8 mouse cellular contexts compared by ENCODE assay signal in genomic region chr13:21172241-21173027, GRCm38 (mm10). TPM values are rescaled to one million over a fixed set of nuclear protein-coding genes. Genes with fewer than 3 reads are reported as not detected.
DNase-seq lines count a peak whose midpoint lies in the region; ATAC-seq and TF ChIP-seq lines count a peak whose summit lies in the region.

No protein-coding gene starts in this region.

- intact Hi-C loops in left cerebral cortex, postnatal 36 days (cut with DNase I), result loop anchor here (5.0 kb wide), 3 partner anchors 45 to 155 kb away; no protein-coding TSS in a partner anchor

- no peaks in the 10 kb centered on the region for H3K36me3 ChIP-seq in hindbrain, embryonic 15.5 days
- no peaks in the 10 kb centered on the region for H3K36me3 ChIP-seq in small intestine, adult 2 months (ENCODE audit: control insufficient read depth, insufficient read depth, low read length)

- ATAC-seq in hindbrain, embryonic 15.5 days (ENCODE audit: low FRiP score, low read depth), result peak; percentile 63
- peak; percentile 56 for ATAC-seq in megakaryocyte progenitor cell, adult 5-6 weeks (replicated peaks; ENCODE audit: poor library complexity)

- peak overlapping the region; percentile 98 for H3K4me2 ChIP-seq in hindbrain, embryonic 15.5 days

- TF ChIP-seq CTCF in small intestine, adult 2 months (IDR thresholded peaks at IDR 0.05; ENCODE audit: extremely low read depth, insufficient read length, insufficient replicate concordance, low read depth, low read length), result no peak

- peak; percentile 75 for DNase-seq in layer of hippocampus, adult 11-12 months (ENCODE audit: low spot score)
- DNase-seq in layer of hippocampus, adult 9-10 months (ENCODE audit: low spot score), result no peak
- DNase-seq in cerebellum, postnatal 25 days, result peak; percentile 65 to 79
- DNase-seq in frontal cortex, postnatal 36 days (ENCODE audit: low spot score in 2 of 2), result peak; percentile 74 to 80
- peak; percentile 52 to 70 for DNase-seq in left cerebral cortex, postnatal 36 days (ENCODE audit: low spot score in 2 of 2)

- TF ChIP-seq POLR2A in small intestine, adult 2 months (IDR thresholded peaks at IDR 0.05; ENCODE audit: low read depth, low read length), result no peak

- H3K9ac ChIP-seq in hindbrain, embryonic 15.5 days, result 0 out of 2 replicates have a peak overlapping the region, but pooled peaks have one; percentile 28

- H3K9me3 ChIP-seq in hindbrain, embryonic 15.5 days, result no peaks in the 10 kb centered on the region

- WGBS in hindbrain, embryonic 15.5 days, result under 1% methylated on average over 16 of the region's 16 CpGs
- 1% methylated on average over 16 of the region's 16 CpGs for WGBS in small intestine, adult 2 months

- peak overlapping the region; percentile 64 for H3K4me3 ChIP-seq in hindbrain, embryonic 15.5 days
- peak overlapping the region; percentile 62 for H3K4me3 ChIP-seq in small intestine, adult 2 months (ENCODE audit: low read depth, low read length)

- H3K4me1 ChIP-seq in hindbrain, embryonic 15.5 days (replicated peaks), result peaks cover 13% of the 10 kb centered on the region
- peaks cover 2% of the 10 kb centered on the region for H3K4me1 ChIP-seq in small intestine, adult 2 months (ENCODE audit: control insufficient read depth, insufficient read depth, insufficient read length, low read length)

- H3K27ac ChIP-seq in hindbrain, embryonic 15.5 days (replicated peaks), result peak overlapping the region; percentile 49; the same call in 1 of the 2 replicates
- H3K27ac ChIP-seq in small intestine, adult 2 months (ENCODE audit: insufficient read depth, low read depth, low read length), result peak overlapping the region; percentile 28; the same call in 1 of the 2 replicates

- H3K27me3 ChIP-seq in hindbrain, embryonic 15.5 days, result no peaks in the 10 kb centered on the region
- no peaks in the 10 kb centered on the region for H3K27me3 ChIP-seq in small intestine, adult 2 months (ENCODE audit: control insufficient read depth, insufficient read depth, low read length)

RNA-seq across cellular contexts. Expression of gene Trim27, which starts 6.8 kb away (rescaled TPM):
- polyA plus RNA-seq in hindbrain, embryonic 15.5 days (2015; fragmentation: Nextera tagmentation; extraction: Ambion mirVana), result 84.3 and 84.8 TPM in 2 replicates
- 10 to 100 TPM; 34.0 TPM for total RNA-seq in left cerebral cortex, postnatal 36 days (2021)
- 108 and 116 TPM in 2 replicates for total RNA-seq in megakaryocyte progenitor cell, adult 5-6 weeks (2015)
- total RNA-seq in megakaryocyte progenitor cell, adult 5-6 weeks (2017), result 170 and 177 TPM in 2 replicates
- polyA plus RNA-seq in small intestine, adult 2 months (2012; rRNA removed), result 34.0 and 46.4 TPM in 2 replicates

RNA-seq across cellular contexts. Expression of gene Olfr1368, which starts 26.8 kb away (rescaled TPM):
- not detected in 2 replicates for polyA plus RNA-seq in hindbrain, embryonic 15.5 days (2015; fragmentation: Nextera tagmentation; extraction: Ambion mirVana)
- not detected for total RNA-seq in left cerebral cortex, postnatal 36 days (2021)
- not detected in 2 replicates for total RNA-seq in megakaryocyte progenitor cell, adult 5-6 weeks (2015)
- total RNA-seq in megakaryocyte progenitor cell, adult 5-6 weeks (2017), result not detected in 2 replicates
- polyA plus RNA-seq in small intestine, adult 2 months (2012; rRNA removed), result not detected in 2 replicates

RNA-seq across cellular contexts. Expression of gene Olfr263, which starts 43.0 kb away (rescaled TPM):
- polyA plus RNA-seq in hindbrain, embryonic 15.5 days (2015; fragmentation: Nextera tagmentation; extraction: Ambion mirVana), result not detected in 2 replicates
- total RNA-seq in left cerebral cortex, postnatal 36 days (2021), result not detected
- not detected in 2 replicates for total RNA-seq in megakaryocyte progenitor cell, adult 5-6 weeks (2015)
- total RNA-seq in megakaryocyte progenitor cell, adult 5-6 weeks (2017), result not detected in 2 replicates
- polyA plus RNA-seq in small intestine, adult 2 months (2012; rRNA removed), result not detected in 2 replicates
